Mouse (Mus musculus) cortical plate, adult 2 months (tissue): ENCODE measurements around the gene Adgrv1.

ENCODE experiments used
- CTCF ChIP-seq: fragments of 200-500 bp; IDR thresholded peaks from 2 replicates; pipeline ENCODE4 v1.5.1; 2011; ENCODE audit warnings: mild to moderate bottlenecking, control low read depth, low read length; ENCODE audit not compliant: insufficient read depth; ENCODE audit errors: extremely low read depth
- POLR2A ChIP-seq: fragments of 200-500 bp; IDR thresholded peaks from 2 replicates; pipeline ENCODE4 v1.6.1; 2011; ENCODE audit warnings: mild to moderate bottlenecking, low read length, control low read depth; ENCODE audit not compliant: insufficient read depth; ENCODE audit errors: extremely low read depth

- no peak for TF ChIP-seq CTCF
- TF ChIP-seq POLR2A, result no peak
These were observed 280.7 kb downstream of the Adgrv1 start for GRCm38 (mm10) chr13:81352296-81352695.
